Mouse (Mus musculus) ES-E14 (cell line): ENCODE measurements at regions not wholly inside any gene's neighbourhood (a gene's known extent, or its start where the extent isn't known, plus 50 kb on each side); places are given as distances from the start of the nearest gene placed in this dataset.

Experiments
- DNase-seq: peaks from one replicate; pipeline ENCODE4 v3.0.0-alpha.2; 2013; ENCODE audit warnings: low read depth, low spot score
- H3K27ac ChIP-seq: 2 replicates; pipeline ENCODE4 v1.5.1; 2012; ENCODE audit warnings: low read depth, mild to moderate bottlenecking, low read length, moderate library complexity, mixed read lengths; ENCODE audit not compliant: poor library complexity, insufficient read depth, severe bottlenecking
- H3K36me3 ChIP-seq: 2 replicates; pipeline ENCODE4 v1.6.1; 2012; ENCODE audit warnings: mild to moderate bottlenecking, low read length, moderate library complexity, mixed read lengths; ENCODE audit not compliant: control insufficient read depth, poor library complexity, insufficient read depth, severe bottlenecking
- H3K4me1 ChIP-seq, 2 experiments: fragments of 150-350 bp in 1 of 2; sonication (generic) in 1 of 2; 2 replicates each; pipeline ENCODE4 v1.6.1; 2012; ENCODE audit warnings: low read length in 2 of 2, mild to moderate bottlenecking in 1 of 2, mixed read lengths in 1 of 2; ENCODE audit not compliant: control insufficient read depth in 2 of 2, insufficient read depth in 2 of 2, poor library complexity in 1 of 2
- H3K4me3 ChIP-seq, 2 experiments: fragments of 150-350 bp in 1 of 2; sonication (generic) in 1 of 2; 2 replicates each; pipeline ENCODE4 v1.5.1; 2012; ENCODE audit warnings: low read length in 2 of 2, low read depth in 1 of 2, mild to moderate bottlenecking in 1 of 2, mixed read lengths in 1 of 2; ENCODE audit not compliant: insufficient read depth in 1 of 2, poor library complexity in 1 of 2, severe bottlenecking in 1 of 2
- H3K9ac ChIP-seq: 2 replicates; pipeline ENCODE4 v1.6.1; 2012; ENCODE audit warnings: low read depth, mild to moderate bottlenecking, low read length, mixed read lengths; ENCODE audit not compliant: poor library complexity, insufficient read depth, severe bottlenecking
- H3K9me3 ChIP-seq: fragments of 150-350 bp; sonication (generic); 2 replicates; pipeline ENCODE4 v1.6.1; 2012; ENCODE audit warnings: low read depth, mild to moderate bottlenecking, low read length; ENCODE audit not compliant: control insufficient read depth, insufficient read depth
- CHD2 ChIP-seq: IDR thresholded peaks from 2 replicates; pipeline ENCODE4 v1.6.1; 2014; ENCODE audit warnings: mild to moderate bottlenecking, low read depth, low read length, inconsistent platforms
- HCFC1 ChIP-seq: IDR thresholded peaks from 2 replicates; pipeline ENCODE4 v1.6.1; 2012; ENCODE audit warnings: low read length, inconsistent platforms, borderline replicate concordance; ENCODE audit not compliant: insufficient read depth
- MAFK ChIP-seq: IDR thresholded peaks from 2 replicates; pipeline ENCODE4 v1.6.1; 2014; ENCODE audit warnings: mild to moderate bottlenecking, low read depth, low read length, inconsistent platforms; ENCODE audit not compliant: insufficient read depth
- ZC3H11A ChIP-seq: IDR thresholded peaks from 2 replicates; pipeline ENCODE4 v1.6.1; 2012; ENCODE audit warnings: low read depth, mild to moderate bottlenecking, inconsistent platforms, low read length, borderline replicate concordance
- ZNF384 ChIP-seq: IDR thresholded peaks from 2 replicates; pipeline ENCODE4 v1.6.1; 2012; ENCODE audit warnings: low read depth, low read length, inconsistent platforms
- in situ Hi-C, 2 experiments: fragments of 600-800 bp; cut with MboI; formaldehyde crosslinking; loops; one replicate each; pipeline ENCODE4 v1.15.1; 2025; ENCODE audit warnings: low sequenced_read_pairs in 2 of 2, inconsistent platforms in 1 of 2; ENCODE audit not compliant: unreplicated experiment in 2 of 2

DNA sequence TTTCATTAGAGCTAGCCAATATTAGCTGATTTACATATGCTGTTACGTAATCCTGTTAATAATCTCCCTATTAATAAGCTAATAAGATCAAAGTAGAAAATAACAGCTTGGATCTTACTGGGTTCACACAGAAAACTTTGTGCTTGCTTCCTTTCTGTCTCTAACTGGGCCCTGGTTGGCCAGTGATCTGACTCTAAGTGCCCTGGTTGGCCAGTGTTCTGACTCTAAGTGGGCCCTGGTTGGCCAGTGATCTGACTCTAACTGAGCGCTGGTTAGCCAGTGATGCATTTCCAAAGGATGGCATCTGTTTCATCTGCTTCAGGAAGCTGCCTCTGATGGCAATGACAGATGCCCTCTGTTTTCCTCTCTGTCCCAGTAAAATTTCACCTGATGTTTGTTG lies 372.4 kb downstream of the Atp23 start:
- Histone ChIP-seq H3K27ac (no peak overlapping the region), H3K36me3 (no peaks in the 10 kb centered on the region), H3K4me1 (no peaks in the 10 kb centered on the region), H3K9ac (no peak overlapping the region), H3K4me3 (no peak overlapping the region), H3K9me3 (no peaks in the 10 kb centered on the region)
- TF ChIP-seq ZC3H11A (no peak), ZNF384 (no peak), CHD2 (no peak), HCFC1 (no peak), MAFK (no peak)
- DNase-seq = no peak
- in situ Hi-C loops = no loop called here

DNA sequence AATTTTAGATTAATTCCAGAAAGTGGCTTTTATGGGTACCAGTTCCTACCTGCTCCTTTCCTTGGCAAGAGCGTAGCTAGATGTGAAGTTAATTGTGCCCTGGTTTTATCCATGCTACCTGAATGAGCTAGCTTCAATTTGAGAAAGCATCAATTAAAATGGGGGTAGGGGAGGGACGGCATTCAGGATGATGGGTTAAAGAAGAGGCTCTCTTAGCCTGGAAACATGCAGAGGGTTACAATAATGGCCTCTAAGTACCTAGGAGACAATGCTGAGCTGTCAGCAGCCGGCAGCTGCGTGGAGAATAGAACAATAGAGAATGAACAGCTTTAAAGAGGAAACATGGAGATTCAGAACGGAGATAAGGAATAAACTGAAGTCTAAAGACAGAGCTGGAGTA lies 375.0 kb downstream of the Atp23 start:
- in situ Hi-C loops = no loop called here
- TF ChIP-seq ZC3H11A (no peak), MAFK (no peak), HCFC1 (no peak), ZNF384 (no peak), CHD2 (no peak)
- no peaks in the 10 kb centered on the region for H3K4me1 ChIP-seq
- no peak overlapping the region for H3K9ac ChIP-seq
- no peak for DNase-seq
- no peaks in the 10 kb centered on the region for H3K36me3 ChIP-seq
- no peak overlapping the region for H3K27ac ChIP-seq
- no peaks in the 10 kb centered on the region for H3K9me3 ChIP-seq
- no peak overlapping the region for H3K4me3 ChIP-seq

DNA sequence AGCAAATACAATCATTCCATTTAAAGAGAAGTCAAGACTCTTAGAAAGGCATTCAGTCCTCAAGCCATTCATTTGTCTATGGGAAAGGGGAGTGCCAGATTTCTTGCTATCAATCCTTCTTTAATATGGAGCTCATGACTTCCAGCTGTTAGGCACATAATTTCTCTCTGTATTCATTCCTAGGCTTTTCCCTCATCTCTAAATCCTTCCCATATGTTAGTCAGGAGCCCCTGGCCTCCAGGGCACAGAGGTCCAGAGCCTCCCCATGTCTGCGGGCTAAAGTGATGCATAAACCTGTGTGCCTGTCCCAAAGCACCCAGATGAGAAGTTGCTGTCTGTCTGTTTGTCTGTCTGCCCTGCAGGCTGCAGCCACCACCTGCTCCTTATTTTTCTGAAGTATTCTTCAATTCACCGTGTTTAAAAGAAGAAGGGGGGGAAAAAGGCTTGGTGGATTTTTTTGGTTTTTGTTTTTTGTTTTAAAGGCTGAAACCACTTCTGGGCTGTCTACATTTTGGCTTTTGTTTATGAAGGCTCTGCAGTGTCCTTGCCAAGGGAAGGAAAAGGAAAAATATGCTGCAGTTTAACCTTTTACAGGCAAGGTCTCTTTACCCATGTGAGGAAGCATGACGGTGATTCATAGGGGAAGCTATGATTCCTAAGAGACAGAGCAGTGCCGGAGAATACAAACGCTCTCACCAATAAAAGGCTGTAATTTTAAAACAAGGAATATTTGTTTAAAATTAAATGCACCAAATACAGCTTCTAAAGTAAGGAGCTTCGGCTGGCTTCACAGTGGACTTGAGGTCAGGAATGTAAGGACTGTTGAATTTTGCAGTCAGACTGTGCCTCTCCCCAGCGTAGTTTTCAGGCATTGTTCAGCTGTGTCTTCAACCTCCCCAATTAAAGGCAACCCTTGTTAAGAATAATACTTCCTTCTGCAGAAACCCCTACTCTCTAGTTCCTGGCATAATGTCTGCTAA lies 379.0 kb downstream of the Atp23 start:
- Histone ChIP-seq H3K9me3 (no peaks in the 10 kb centered on the region), H3K27ac (no peak overlapping the region), H3K36me3 (no peaks in the 10 kb centered on the region), H3K4me1 (no peaks in the 10 kb centered on the region), H3K4me3 (no peak overlapping the region), H3K9ac (no peak overlapping the region)
- no peak for DNase-seq
- in situ Hi-C loops = no loop called here
- no peak for TF ChIP-seq MAFK
- no peak for TF ChIP-seq ZNF384
- TF ChIP-seq CHD2 = no peak
- no peak for TF ChIP-seq ZC3H11A
- TF ChIP-seq HCFC1 = no peak

DNA sequence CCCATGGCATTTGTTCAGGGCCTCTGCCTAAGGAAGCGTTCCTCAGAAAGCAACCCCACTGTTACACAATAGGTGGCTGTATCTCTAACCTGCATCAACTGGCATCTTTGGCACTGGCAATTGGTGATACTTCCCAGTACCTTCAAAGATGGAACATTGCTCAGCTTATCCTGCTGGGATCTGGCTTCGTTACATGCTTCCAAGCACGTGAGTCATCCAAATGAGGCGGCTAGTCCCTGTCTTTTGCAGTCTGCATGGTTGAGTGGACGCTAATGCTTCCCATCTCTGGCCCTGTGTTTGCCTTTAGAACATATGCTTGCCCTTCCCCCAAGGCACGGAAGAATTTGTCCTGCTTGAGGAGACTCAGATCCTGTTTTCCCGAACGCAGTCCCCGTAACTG lies 380.2 kb downstream of the Atp23 start:
- TF ChIP-seq ZC3H11A (no peak), ZNF384 (no peak), HCFC1 (no peak), CHD2 (no peak), MAFK (no peak)
- no peaks in the 10 kb centered on the region for H3K9me3 ChIP-seq
- H3K9ac ChIP-seq = no peak overlapping the region
- in situ Hi-C loops = no loop called here
- no peaks in the 10 kb centered on the region for H3K4me1 ChIP-seq
- DNase-seq = no peak
- H3K27ac ChIP-seq = no peak overlapping the region
- no peaks in the 10 kb centered on the region for H3K36me3 ChIP-seq
- no peak overlapping the region for H3K4me3 ChIP-seq

DNA sequence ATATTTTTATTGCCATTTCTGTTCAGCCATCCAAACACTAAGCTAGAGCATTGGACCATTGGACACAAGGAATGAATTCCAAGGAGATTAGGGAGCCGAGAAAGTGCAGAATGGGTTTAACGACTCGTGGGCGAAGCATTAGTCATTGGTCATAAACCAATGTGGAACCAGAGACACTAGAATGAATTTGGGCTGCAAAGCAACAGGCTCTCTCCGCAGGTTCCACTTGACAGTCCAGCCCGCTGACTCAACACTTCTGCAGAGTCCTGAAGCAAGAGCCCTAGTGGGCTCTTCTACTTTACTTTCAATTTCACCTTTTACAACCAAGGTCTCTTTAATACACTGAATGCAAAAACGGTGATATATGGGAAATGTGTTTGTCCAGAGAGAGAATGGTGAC lies 388.0 kb downstream of the Atp23 start:
- no peaks in the 10 kb centered on the region for H3K4me1 ChIP-seq
- no peaks in the 10 kb centered on the region for H3K36me3 ChIP-seq
- TF ChIP-seq ZC3H11A (no peak), HCFC1 (no peak), ZNF384 (no peak), MAFK (no peak), CHD2 (no peak)
- H3K27ac ChIP-seq = no peak overlapping the region
- no peak overlapping the region for H3K9ac ChIP-seq
- DNase-seq = no peak
- H3K9me3 ChIP-seq = no peaks in the 10 kb centered on the region
- no peak overlapping the region for H3K4me3 ChIP-seq
- in situ Hi-C loops = no loop called here
